In the genomic region with DNA sequence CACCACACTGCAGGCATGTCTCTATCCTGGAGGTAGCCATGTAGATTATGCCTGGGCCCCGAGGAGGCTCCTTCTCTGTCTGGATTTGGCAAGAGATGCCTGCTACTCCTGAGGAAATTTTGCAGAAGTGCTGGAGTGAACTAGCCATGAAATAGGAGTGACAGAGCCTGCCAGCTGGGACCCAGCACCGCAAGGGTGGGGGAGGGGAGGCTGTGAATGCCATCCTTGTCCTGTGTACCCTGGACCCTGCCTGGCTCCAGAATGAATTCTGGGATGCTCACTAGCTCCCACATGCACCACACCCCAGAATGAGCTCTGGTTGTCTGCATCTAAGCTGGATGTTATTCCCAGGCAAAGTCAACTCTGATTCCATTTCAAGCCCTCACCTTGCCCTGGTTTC, we compare ENCODE assay signal across 23 mouse cellular contexts. TPM values are rescaled to one million over a fixed set of nuclear protein-coding genes. Genes with fewer than 3 reads are reported as not detected.
DNase-seq lines count a peak whose midpoint lies in the region; ATAC-seq and TF ChIP-seq lines count a peak whose summit lies in the region.
"Had no signal": no experiment of that assay in that cellular context is flagged by ENCODE, and none has a peak within 500 bp of the region (broad histone marks: within the 10 kb centered on the region; RNA-seq: fewer than 3 reads in every experiment).

No protein-coding gene starts in this region.

- H3K9ac ChIP-seq in hindbrain, embryonic 12.5 days, result no peak overlapping the region
- no peak overlapping the region for H3K9ac ChIP-seq in hindbrain, embryonic 16.5 days (ENCODE audit: low read depth, low read length)
- H3K9ac ChIP-seq in midbrain, embryonic 11.5 days (ENCODE audit: low read length), result no peak overlapping the region
- H3K9ac ChIP-seq: heart, embryonic 13.5 days; hindbrain, embryonic 15.5 days had no signal

- no peak for TF ChIP-seq POLR2A in brain, embryonic 14.5 days (IDR thresholded peaks at IDR 0.05; ENCODE audit: borderline replicate concordance, extremely low read depth, insufficient read depth, insufficient read length, poor library complexity, severe bottlenecking)

- no peaks in the 10 kb centered on the region for H3K9me3 ChIP-seq in hindbrain, embryonic 12.5 days (replicated peaks)
- H3K9me3 ChIP-seq in hindbrain, embryonic 16.5 days (ENCODE audit: control insufficient read depth, low read length), result no peaks in the 10 kb centered on the region
- H3K9me3 ChIP-seq in midbrain, embryonic 10.5 days (replicated peaks), result no peaks in the 10 kb centered on the region
- no peaks in the 10 kb centered on the region for H3K9me3 ChIP-seq in midbrain, embryonic 11.5 days (ENCODE audit: control insufficient read depth, low read length)
- H3K9me3 ChIP-seq: forebrain, embryonic 10.5 days; G1E; heart, embryonic 13.5 days; hindbrain, embryonic 15.5 days had no signal

- no peak overlapping the region for H3K4me2 ChIP-seq in hindbrain, embryonic 12.5 days (replicated peaks)
- no peak overlapping the region for H3K4me2 ChIP-seq in hindbrain, embryonic 16.5 days (ENCODE audit: low read length)
- H3K4me2 ChIP-seq in midbrain, embryonic 11.5 days, result no peak overlapping the region
- H3K4me2 ChIP-seq: heart, embryonic 13.5 days; hindbrain, embryonic 15.5 days had no signal

- peak overlapping the region; percentile 41; the same call in 1 of the 2 replicates for H3K27ac ChIP-seq in hindbrain, embryonic 12.5 days
- no peak overlapping the region for H3K27ac ChIP-seq in hindbrain, embryonic 16.5 days (ENCODE audit: low read depth, low read length)
- H3K27ac ChIP-seq in midbrain, embryonic 10.5 days (replicated peaks), result 0 out of 2 replicates have a peak overlapping the region, but pooled peaks have one; percentile 19
- no peak overlapping the region for H3K27ac ChIP-seq in midbrain, embryonic 11.5 days (ENCODE audit: low read depth, low read length)
- H3K27ac ChIP-seq: forebrain, embryonic 10.5 days; heart, embryonic 13.5 days; hindbrain, embryonic 15.5 days had no signal

- H3K27me3 ChIP-seq in hindbrain, embryonic 12.5 days, result peaks cover 3% of the 10 kb centered on the region; the same call in 1 of the 2 replicates
- H3K27me3 ChIP-seq in hindbrain, embryonic 16.5 days (replicated peaks; ENCODE audit: control insufficient read depth, insufficient read depth, low read length), result peaks cover 4% of the 10 kb centered on the region; the same call in 1 of the 2 replicates
- 0 out of 2 replicates have a peak, but pooled peaks cover 5% of the 10 kb centered on the region for H3K27me3 ChIP-seq in midbrain, embryonic 10.5 days (ENCODE audit: low read depth, poor library complexity, severe bottlenecking)
- no peaks in the 10 kb centered on the region for H3K27me3 ChIP-seq in midbrain, embryonic 11.5 days (ENCODE audit: control insufficient read depth, insufficient read depth, low read length)
- H3K27me3 ChIP-seq: hindbrain, embryonic 15.5 days had no signal

- 51% methylated on average over 2 of the region's 2 CpGs for WGBS in hindbrain, embryonic 12.5 days
- 47% methylated on average over 2 of the region's 2 CpGs for WGBS in hindbrain, embryonic 16.5 days
- 85% methylated on average over 2 of the region's 2 CpGs for WGBS in midbrain, embryonic 10.5 days
- WGBS in midbrain, embryonic 11.5 days, result 86% methylated on average over 2 of the region's 2 CpGs

- ATAC-seq in hindbrain, embryonic 12.5 days (ENCODE audit: low FRiP score), result 0 out of 2 replicates have a peak, but pooled peaks have one; percentile 43
- ATAC-seq in hindbrain, embryonic 16.5 days, result no peak
- ATAC-seq in midbrain, embryonic 11.5 days (ENCODE audit: low FRiP score), result no peak
- ATAC-seq: CD4-positive, CD25-positive, alpha-beta regulatory T cell, adult 4 months; forebrain, embryonic 14.5 days had no signal

- H3K4me3 ChIP-seq in hindbrain, embryonic 12.5 days, result no peak overlapping the region
- no peak overlapping the region for H3K4me3 ChIP-seq in hindbrain, embryonic 16.5 days (ENCODE audit: low read length)
- no peak overlapping the region for H3K4me3 ChIP-seq in midbrain, embryonic 10.5 days
- H3K4me3 ChIP-seq in midbrain, embryonic 11.5 days (ENCODE audit: low read depth, low read length), result no peak overlapping the region
- H3K4me3 ChIP-seq: erythroblast, embryonic 14.5 days; forebrain, embryonic 10.5 days; heart, embryonic 13.5 days; hindbrain, embryonic 15.5 days had no signal

- H3K4me1 ChIP-seq in hindbrain, embryonic 12.5 days, result peaks cover 11% of the 10 kb centered on the region
- H3K4me1 ChIP-seq in hindbrain, embryonic 16.5 days (ENCODE audit: control insufficient read depth, insufficient read depth, low read depth, low read length), result no peaks in the 10 kb centered on the region
- H3K4me1 ChIP-seq in midbrain, embryonic 10.5 days, result peaks cover 11% of the 10 kb centered on the region
- H3K4me1 ChIP-seq in midbrain, embryonic 11.5 days (ENCODE audit: control insufficient read depth, insufficient read depth, low read length), result no peaks in the 10 kb centered on the region

- H3K36me3 ChIP-seq in hindbrain, embryonic 12.5 days, result no peaks in the 10 kb centered on the region
- no peaks in the 10 kb centered on the region for H3K36me3 ChIP-seq in hindbrain, embryonic 16.5 days (ENCODE audit: control insufficient read depth, insufficient read depth, low read length)
- H3K36me3 ChIP-seq in midbrain, embryonic 10.5 days, result no peaks in the 10 kb centered on the region
- no peaks in the 10 kb centered on the region for H3K36me3 ChIP-seq in midbrain, embryonic 11.5 days (ENCODE audit: control insufficient read depth, insufficient read depth, low read length)
- H3K36me3 ChIP-seq: forebrain, embryonic 10.5 days; G1E; heart, embryonic 13.5 days; hindbrain, embryonic 15.5 days had no signal

- TF ChIP-seq CTCF in brain, embryonic 14.5 days (IDR thresholded peaks at IDR 0.05; ENCODE audit: borderline replicate concordance, extremely low read depth, insufficient read depth, insufficient read length), result no peak

- peak; percentile 47 to 58 for DNase-seq in cerebellum, postnatal 10 days
- no peak for DNase-seq in cerebellum, postnatal 25 days
- no peak for DNase-seq in midbrain, embryonic 10.5 days (ENCODE audit: low spot score)
- no peak for DNase-seq in midbrain, embryonic 11.5 days (ENCODE audit: low spot score, missing footprints)
- peak; percentile 26 for DNase-seq in brain, embryonic 14.5 days (ENCODE audit: low read depth)
- DNase-seq: adrenal gland, adult 8-10 months; adrenal gland, postnatal 36 days; B cell, adult 2 months; cerebellum, adult 11 months; cerebellum, adult 8-10 months; cerebellum, postnatal 36 days; gastrocnemius, postnatal 36 days; heart, adult 11 months; heart, postnatal 36 days had no signal

RNA-seq across cellular contexts. Expression of a gene that starts 44.9 kb away (rescaled TPM):
- 172 and 178 TPM in 2 replicates for polyA plus RNA-seq in hindbrain, embryonic 12.5 days (2016; fragmentation: Nextera tagmentation; extraction: Ambion mirVana)
- polyA plus RNA-seq in hindbrain, embryonic 16.5 days (2015; fragmentation: Nextera tagmentation; extraction: Ambion mirVana), result 136 and 145 TPM in 2 replicates
- 171 and 174 TPM in 2 replicates for polyA plus RNA-seq in midbrain, embryonic 10.5 days (2016; fragmentation: Nextera tagmentation; extraction: Ambion mirVana)
- 178 and 193 TPM in 2 replicates for polyA plus RNA-seq in midbrain, embryonic 11.5 days (2014; fragmentation: Nextera tagmentation; extraction: Ambion mirVana)
- polyA plus RNA-seq in brain, embryonic 14.5 days (2012; rRNA removed), result 101 and 115 TPM in 2 replicates

Comparison
In these comparisons a context has a peak if more than half of its experiments do, and no peak if none do; other contexts are left out.
1. DNase-seq: peak in cerebellum, postnatal 10 days (2 of 2) and brain, embryonic 14.5 days (single experiment); none in cerebellum, postnatal 25 days (0 of 2), midbrain, embryonic 10.5 days (single experiment) and midbrain, embryonic 11.5 days (single experiment).
2. H3K27ac ChIP-seq: peak in hindbrain, embryonic 12.5 days (single experiment) and midbrain, embryonic 10.5 days (single experiment); none in hindbrain, embryonic 16.5 days (single experiment) and midbrain, embryonic 11.5 days (single experiment).